In the genomic region with DNA sequence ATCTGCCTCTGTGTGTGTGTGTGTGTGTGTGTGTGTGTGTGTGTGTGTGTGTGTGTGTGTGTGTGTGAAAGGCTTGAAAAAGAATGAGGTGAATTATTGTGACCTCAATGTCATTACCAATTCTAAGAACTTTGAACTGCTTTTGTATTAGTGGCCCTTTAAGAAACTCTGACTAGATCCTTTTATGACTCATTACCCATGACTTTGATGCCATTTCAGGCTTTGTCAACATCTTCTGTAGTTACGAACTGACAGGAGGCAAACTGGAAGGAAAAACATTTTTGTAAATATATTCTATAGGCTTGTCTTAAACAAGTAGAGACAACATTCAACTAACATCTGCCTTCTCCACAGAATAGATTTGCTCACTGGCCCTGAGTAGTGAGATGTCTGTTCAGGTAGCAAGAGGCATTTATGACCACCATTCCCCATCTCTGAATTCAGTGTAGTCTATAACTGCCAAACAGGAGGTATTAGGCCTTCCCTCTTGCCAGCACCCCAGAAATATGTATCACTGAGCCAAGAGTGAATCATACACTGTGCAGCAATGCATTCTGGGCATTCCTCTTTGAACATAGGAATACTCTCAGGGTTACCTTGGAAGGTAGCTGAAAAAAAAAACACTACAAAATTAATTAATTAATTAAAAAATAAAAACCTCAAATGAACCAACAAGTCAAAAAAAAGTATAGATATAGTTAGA, we compare ENCODE assay signal across 25 mouse cellular contexts. TPM values are rescaled to one million over a fixed set of nuclear protein-coding genes. Genes with fewer than 3 reads are reported as not detected.
DNase-seq lines count a peak whose midpoint lies in the region; ATAC-seq and TF ChIP-seq lines count a peak whose summit lies in the region.
"Had no signal": no experiment of that assay in that cellular context is flagged by ENCODE, and none has a peak within 500 bp of the region (broad histone marks: within the 10 kb centered on the region; RNA-seq: fewer than 3 reads in every experiment).

No protein-coding gene starts in this region.

- peak overlapping the region; percentile 69 for H3K27ac ChIP-seq in bone marrow macrophage, adult 2 months (ENCODE audit: insufficient read depth, low read depth, low read length)
- peak overlapping the region; percentile 84 for H3K27ac ChIP-seq in macrophage
- H3K27ac ChIP-seq: heart, adult 2 months; kidney, postnatal 0 days; limb, embryonic 10.5 days; limb, embryonic 15.5 days; liver, embryonic 15.5 days; lung, embryonic 15.5 days had no signal

- no peak for TF ChIP-seq POLR2A in bone marrow macrophage, adult 2 months (IDR thresholded peaks at IDR 0.05; ENCODE audit: borderline replicate concordance, low read depth, low read length)

- ATAC-seq in CD4-positive, CD25-positive, alpha-beta regulatory T cell, adult 4 months = peak; percentile 81
- ATAC-seq: forebrain, embryonic 14.5 days; hindbrain, embryonic 16.5 days; intestine, embryonic 16.5 days; midbrain, embryonic 16.5 days had no signal

- DNase-seq in 3T3-L1 (ENCODE audit: low read depth, low spot score) = peak; percentile 50
- no peak for DNase-seq in lung, adult 18-20 months
- DNase-seq in heart, adult 11 months = no peak
- no peak for DNase-seq in cerebellum, postnatal 4 days (ENCODE audit: low spot score in 2 of 2)
- DNase-seq in left cerebral cortex, postnatal 4 days = no peak
- DNase-seq: adrenal gland, postnatal 14 days; cerebellum, adult 8-10 months; cerebellum, postnatal 25 days; gastrocnemius, postnatal 25 days; heart, adult 2 months; heart, postnatal 14 days; kidney, adult 8-10 months; kidney, postnatal 4 days had no signal

- intact Hi-C loops in left cerebral cortex, postnatal 4 days (cut with DNase I) = no loop called here

- no peaks in the 10 kb centered on the region for H3K79me2 ChIP-seq in macrophage (ENCODE audit: inconsistent target)

- H3K36me3 ChIP-seq in macrophage (ENCODE audit: inconsistent target) = no peaks in the 10 kb centered on the region
- H3K36me3 ChIP-seq: limb, embryonic 10.5 days; limb, embryonic 15.5 days; liver, embryonic 15.5 days; lung, embryonic 15.5 days had no signal

- H3K4me1 ChIP-seq in bone marrow macrophage, adult 2 months (ENCODE audit: control insufficient read depth, insufficient read depth, low read length) = peaks cover 37% of the 10 kb centered on the region
- H3K4me1 ChIP-seq: limb, embryonic 15.5 days had no signal

- WGBS in macrophage (ENCODE audit: missing documents) = 16% methylated on average over 1 of the region's 1 CpGs

- no peak for TF ChIP-seq CTCF in bone marrow macrophage, adult 2 months (IDR thresholded peaks at IDR 0.05; ENCODE audit: low read depth, low read length)

- H3K4me3 ChIP-seq in bone marrow macrophage, adult 2 months (ENCODE audit: insufficient read depth, low read length) = no peak overlapping the region
- no peak overlapping the region for H3K4me3 ChIP-seq in macrophage (ENCODE audit: inconsistent target)
- H3K4me3 ChIP-seq: heart, adult 2 months; limb, embryonic 10.5 days; limb, embryonic 15.5 days; liver, embryonic 15.5 days; lung, embryonic 15.5 days had no signal

RNA-seq across cellular contexts. Expression of gene Nabp1, which starts 47.5 kb away (rescaled TPM):
- polyA plus RNA-seq in CD4-positive, CD25-positive, alpha-beta regulatory T cell, adult 4 months (2017; shearing (Covaris generic)) = 10 to 100 TPM; 36.8 to 37.5 TPM
- polyA plus RNA-seq in bone marrow macrophage, adult 2 months (2012; ENCODE audit: insufficient read depth, insufficient read length, missing spikeins) = 42.4 and 46.7 TPM in 2 replicates
- total RNA-seq in macrophage (2018; cell fraction: chromatin; rRNA removed) = 100 to 1,000 TPM in 22 of 26 experiments, 10 to 100 TPM in 4; 26.1 to 711 (median 181) TPM
- total RNA-seq in macrophage (2018; cell fraction: cytosol; rRNA removed) = 100 to 1,000 TPM in 5 of 26 experiments, 10 to 100 TPM in 21; 40.7 to 124 (median 68.7) TPM
- 100 to 1,000 TPM in 22 of 26 experiments, 10 to 100 TPM in 4; 52.5 to 494 (median 153) TPM for total RNA-seq in macrophage (2018; cell fraction: nucleus; rRNA removed)
- polyA plus RNA-seq in macrophage (2018) = 37.1 to 124 TPM (median 89.0 TPM) in 3 replicates
- 1 to 10 TPM; 7.7 to 8.4 TPM for total RNA-seq in left cerebral cortex, postnatal 4 days (2021)
